Mouse (Mus musculus) embryo, embryonic 9.5 days (tissue): Measurements from ENCODE around the gene Maml2.

ENCODE experiments used
- DNase-seq: peaks from one replicate; pipeline ENCODE4 v3.0.0-alpha.2; 2017; ENCODE audit errors: extremely low spot score

Gene Maml2

DNA sequence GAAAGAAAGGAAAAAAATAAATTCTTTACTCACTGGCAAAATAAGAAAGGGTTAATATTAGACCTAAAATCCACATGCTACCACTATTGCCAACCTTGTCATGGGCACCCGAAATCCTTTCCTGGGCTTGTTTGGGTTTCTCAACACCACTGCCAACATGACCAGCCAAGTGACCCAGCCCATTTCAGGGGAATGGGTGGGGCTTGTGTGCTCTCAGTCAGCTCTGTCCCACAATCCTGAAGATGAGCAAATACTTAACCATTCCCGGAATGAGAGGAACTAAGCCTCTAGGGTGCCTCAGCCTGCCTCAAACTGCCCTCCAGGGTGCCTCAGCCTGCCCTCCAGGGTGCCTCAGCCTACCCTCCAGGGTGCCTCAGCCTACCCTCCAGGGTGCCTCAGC, 371.0 kb downstream of the Maml2 start:
- no peak for DNase-seq

DNA sequence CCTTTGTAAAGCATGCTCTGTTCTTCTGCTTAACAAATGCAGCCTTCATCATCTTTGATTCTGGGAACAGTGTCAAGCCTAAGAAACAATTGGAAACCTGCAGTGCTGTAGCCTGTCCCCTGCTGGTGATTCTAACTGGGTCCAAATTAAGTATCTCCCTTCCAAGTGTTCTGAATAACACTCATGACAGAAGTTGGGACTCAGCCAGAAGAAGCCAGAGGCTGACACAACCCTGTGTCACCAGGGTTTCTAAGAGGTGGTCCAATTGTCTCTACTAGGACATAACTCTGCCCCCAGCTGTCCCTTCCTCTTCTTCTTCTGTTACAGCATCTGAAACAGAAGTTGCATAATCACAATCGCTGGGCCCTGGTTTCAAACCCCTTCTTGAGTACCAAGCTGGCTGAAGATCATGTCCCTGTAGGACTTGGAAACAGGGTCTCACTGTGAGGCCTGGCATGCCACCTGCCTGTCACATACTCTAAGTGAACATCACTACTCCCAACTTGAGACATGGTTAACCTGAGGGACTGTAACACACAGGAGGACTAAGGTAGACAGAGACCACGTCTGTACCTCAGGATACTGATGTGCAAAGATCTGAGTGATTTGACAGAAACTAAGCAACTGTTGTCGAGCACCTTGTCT, 373.5 kb downstream of the Maml2 start:
- no peak for DNase-seq

DNA sequence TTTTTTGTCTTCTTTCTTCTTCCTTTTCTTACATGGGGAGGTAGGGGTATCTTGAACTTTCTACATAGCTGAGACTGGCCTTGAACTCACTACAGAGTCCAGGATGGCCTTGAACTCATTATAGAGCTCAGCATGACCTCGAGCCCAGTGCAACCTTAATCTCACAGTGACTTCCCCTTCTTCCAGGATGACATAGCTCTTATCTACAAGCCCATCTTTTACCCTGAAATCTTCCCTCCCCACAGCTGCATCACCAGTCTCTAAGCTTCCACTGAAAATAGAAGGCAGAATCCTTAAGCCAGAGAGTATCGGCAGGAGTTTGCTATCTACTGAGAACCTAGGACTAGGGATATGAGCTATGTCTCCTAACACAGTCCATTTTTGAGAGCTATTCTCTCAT, 375.5 kb downstream of the Maml2 start:
- no peak for DNase-seq

DNA sequence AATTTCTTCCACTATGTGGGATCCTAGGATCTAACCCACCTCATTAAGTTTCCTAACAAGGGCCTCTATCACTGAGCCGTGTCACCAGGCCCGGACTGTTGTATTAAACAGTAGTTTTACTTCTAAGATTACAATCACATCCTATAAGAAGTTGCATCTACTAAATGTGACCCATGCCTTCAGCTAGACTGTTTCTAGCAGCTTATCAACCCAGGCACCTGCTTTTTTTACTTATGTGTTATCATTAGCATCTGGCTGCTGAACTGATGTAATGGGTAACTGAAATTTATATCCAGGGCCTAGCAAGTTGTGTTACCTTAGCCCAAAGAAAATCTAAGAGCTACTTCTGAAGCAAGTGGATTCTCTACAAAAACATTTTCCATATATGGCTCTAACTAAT, 380.3 kb downstream of the Maml2 start:
- DNase-seq: no peak

DNA sequence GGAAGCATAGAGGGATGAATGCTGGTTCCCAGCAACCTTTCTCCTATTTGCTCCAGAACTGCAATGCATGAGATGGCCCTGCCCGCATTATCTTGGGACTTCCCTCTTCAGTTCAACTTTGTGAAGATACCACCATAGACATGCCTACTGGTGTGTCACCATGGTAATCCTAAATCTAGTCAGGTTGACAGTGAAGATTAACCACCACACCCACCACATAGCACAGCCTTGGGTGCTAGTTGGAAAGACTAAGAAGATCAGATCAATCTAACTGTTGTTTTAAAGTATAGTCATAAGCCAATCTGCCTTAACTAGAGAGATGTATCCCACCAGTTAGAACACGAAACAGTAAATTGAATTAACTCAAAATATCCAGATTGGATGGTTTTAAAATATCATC, 381.9 kb downstream of the Maml2 start:
- no peak for DNase-seq

DNA sequence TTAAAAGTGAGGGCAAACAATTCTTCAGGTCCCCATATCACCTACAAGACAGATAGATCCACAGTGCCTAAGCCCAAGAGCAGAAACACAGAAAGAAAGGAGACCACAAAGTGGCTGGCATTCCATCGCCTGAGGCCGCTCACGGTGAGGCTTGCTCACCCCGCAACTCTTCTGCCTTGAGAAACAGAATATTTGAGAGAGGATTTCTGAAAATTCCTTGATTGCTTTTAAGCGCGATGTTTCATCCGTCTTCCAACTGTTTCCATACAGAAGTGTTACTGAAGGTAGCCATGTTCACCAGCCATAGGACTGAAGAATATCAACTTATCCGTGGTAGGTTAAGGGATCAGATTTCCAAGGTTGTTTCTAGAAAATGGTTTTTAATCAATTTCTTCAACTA, 383.4 kb downstream of the Maml2 start:
- peak; percentile 20 for DNase-seq

DNA sequence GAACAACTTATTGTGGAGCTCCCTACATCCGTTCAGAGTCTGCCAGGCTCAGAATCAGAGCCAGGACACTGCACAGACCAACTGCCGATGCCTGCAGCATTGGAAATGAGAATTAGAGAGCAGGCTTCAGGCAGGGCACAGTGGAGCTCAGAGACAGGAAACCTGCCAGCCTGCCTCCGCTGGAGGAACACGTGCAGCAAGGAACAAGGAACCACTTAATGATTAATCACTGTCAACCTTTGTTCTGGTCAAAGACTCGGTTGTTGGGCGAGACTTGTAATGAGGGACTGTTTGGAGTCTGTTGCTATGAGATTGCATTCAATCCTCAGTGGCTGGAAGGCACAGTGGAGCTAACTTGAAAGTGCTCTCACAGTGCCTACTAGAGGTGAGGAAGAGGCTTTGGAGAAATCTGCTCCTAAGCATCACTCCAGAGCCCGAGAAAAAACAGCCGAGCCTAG, 383.9 kb downstream of the Maml2 start:
- peak; percentile 57 for DNase-seq

DNA sequence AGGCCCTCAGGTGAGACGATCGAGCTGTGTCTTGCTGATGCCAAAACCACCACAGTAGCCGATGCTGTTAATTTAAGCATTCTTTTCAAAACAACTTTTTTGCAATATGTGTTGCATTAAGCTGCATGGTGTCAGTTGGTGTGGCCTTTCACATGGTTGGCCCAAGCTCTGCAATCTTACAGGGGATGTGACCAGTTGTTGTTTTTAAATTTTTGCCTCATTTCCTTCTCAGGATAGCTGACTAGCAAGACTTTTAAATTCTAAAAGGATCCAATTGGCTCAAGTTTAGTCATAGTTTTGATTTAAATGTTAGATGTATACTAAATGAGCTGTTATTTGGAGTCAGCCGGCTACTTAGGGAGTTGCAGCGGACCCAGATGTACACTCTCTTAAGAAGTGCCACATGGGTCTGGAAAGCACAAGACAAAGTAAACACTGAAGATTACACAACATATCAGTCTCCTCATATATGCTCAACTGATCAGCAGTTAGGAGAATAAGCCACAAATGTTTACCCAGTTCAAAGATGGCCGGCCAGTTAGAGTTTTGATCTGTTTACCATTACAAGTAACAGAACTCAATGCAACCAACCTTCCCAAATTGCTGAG, 386.7 kb downstream of the Maml2 start:
- DNase-seq: no peak

DNA sequence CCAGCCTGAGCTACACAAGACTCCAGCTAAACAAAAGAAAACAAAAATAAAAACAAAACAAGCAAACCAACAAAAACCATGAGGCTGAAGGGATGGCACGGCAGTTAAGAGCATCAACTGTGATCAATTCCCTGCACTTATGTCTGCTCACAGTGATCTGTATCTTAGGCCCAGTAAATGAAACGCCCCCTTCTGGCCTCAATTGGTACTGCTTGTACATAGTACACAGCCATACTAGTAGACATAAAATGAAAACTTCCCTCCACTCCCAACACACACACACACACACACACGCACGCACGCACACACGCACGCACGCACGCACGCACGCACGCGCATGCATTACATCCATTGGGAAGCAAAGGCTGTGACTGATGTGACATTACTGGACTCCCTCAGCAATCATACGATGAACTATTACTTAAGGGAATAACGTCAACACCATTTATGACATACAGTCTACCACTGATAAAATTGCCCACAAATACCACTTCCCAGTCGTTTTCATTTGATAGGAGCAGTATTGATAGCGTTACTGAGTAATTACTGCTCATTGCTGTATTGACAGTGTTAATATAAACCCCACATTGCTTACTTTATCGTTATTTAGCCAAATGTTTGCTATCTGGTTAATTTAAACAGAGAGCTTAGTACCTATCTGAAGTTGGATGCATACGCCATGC, 389.4 kb downstream of the Maml2 start:
- DNase-seq: no peak

DNA sequence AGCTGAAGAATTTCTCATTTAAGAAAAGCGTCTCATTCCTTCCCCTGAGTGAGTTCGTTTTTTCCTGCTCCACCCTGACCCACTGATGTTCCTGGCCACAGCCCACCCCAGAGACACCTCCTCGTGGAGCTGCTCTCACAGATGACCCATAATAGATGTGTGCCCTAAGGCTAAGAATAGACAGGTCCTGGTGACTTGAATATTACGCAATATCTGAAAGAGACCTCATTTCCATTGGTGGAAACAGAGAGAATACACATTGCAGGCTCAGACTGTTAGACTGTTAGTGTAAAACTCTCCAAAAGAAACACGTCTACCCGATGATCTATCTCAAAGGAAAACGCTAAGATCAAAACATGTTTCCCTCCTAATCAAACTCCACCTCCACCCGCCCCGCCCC, 391.2 kb downstream of the Maml2 start:
- no peak for DNase-seq

DNA sequence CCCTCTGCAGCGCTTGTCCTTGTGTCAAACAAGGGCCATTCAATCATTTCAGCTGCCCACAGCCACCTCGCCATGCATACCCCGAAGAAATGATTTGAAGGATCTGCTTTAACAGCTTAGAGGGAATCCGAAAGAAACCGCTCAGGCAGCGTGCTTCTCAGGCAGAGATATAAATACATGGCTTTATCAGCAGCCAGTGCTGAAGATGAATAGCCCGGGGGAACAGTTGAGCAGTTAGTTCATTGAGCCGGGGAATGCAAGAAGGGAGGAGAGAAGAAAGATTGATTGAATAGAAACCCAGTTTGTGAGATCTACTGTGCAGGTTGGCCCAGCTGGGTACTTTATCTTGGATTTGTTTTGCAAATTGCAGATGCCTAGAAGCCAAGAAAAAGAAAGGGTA, 392.6 kb downstream of the Maml2 start:
- DNase-seq: peak; percentile 14

DNA sequence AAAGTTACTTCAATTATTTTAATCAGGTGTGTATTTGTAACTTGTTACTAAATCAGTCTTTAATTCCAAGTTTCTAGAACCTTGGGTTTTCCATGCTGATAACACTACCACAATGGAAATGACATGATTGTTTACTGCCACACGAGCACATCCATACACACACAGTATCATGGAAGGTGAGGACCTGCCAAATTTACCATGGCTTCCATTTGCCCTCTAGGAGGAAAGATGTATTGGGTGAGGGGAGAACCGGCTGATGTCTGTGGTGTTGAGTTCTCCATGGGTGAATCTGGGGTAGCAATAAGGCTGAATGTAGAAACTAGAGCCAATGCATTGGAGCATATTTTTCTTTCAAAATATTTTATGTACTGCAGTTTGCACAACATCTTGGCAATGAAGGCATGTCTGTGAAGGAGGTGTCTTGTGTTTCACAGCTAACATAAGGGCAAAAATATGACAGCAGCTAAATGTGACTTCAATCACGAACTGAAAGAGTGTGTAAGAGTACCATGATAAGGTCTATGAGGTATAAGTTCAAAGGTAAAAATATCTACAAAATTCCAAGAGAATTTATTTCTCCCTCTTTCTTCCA, 396.0 kb downstream of the Maml2 start:
- DNase-seq: no peak

DNA sequence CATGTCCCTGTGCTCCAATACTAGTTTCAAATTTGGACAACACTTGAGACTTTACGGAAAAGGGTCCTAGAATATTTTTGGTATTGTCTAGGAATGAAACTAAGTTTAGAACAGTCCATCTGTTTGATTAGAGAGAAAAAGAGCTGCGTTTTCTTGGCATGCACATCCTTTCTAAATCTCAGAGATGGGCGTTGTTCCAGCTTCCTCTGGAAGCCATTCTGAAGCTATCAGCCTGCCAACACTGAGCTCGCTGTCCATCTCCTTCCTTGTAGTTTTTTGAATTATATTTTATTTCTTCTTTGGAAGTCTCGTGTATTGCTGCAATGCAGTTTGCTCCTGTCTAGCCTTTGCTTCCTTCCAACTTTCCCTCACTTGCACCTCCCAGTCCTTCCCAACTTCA, 396.5 kb downstream of the Maml2 start:
- no peak for DNase-seq

DNA sequence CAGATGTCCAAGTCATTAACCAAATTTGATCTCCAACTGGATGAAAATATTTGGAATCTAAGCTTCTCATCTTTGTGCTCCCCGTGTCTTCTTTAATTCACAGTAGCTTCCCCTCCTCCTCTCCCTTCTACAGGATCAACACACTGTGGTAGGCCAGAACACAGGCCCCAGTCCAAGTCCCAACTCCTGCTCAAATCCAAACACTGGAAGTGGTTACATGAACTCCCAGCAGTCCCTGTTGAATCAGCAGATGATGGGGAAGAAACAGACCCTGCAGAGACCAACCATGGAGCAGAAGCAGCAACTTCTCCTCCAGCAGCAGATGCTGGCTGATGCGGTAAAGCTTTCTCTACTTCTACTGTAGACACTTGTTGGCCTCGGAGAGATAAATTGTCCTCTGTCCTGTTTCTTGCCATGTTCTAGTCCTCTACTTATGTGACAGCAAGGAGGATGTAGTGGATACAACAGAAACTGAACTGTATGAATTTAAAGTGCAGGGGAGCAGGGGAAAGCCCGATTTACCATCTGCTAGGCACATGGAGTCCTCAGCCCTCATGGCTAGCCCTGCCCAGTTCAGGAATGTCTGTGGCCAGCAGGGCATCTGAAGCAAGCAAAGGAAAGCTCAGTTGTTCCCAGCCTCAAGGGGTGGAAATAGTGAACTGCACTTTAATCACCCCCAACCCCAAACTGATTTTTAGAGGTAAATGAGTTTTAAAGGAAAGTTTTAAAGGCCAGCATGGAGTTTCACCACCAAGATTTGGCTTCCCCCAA, 399.5 kb downstream of the Maml2 start:
- DNase-seq: no peak

DNA sequence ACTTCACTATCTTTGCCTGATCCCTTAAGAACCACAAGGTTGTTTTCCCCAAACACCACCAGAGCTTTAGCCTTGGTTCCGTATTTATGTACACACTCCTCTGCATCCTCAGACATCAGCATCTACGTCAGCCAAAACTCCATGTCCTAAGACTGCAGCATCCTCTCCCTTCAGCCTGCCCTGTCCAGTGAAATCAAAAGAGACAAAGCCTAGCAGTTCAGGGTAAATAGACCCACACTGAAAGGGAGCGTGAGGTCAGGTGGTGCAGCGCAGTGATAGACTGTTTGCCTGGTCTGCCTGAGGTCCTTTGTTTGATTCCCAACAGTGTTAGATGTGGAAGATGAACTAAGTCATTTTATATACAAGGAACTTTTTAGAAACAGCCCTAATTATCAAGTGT, 400.1 kb downstream of the Maml2 start:
- no peak for DNase-seq

DNA sequence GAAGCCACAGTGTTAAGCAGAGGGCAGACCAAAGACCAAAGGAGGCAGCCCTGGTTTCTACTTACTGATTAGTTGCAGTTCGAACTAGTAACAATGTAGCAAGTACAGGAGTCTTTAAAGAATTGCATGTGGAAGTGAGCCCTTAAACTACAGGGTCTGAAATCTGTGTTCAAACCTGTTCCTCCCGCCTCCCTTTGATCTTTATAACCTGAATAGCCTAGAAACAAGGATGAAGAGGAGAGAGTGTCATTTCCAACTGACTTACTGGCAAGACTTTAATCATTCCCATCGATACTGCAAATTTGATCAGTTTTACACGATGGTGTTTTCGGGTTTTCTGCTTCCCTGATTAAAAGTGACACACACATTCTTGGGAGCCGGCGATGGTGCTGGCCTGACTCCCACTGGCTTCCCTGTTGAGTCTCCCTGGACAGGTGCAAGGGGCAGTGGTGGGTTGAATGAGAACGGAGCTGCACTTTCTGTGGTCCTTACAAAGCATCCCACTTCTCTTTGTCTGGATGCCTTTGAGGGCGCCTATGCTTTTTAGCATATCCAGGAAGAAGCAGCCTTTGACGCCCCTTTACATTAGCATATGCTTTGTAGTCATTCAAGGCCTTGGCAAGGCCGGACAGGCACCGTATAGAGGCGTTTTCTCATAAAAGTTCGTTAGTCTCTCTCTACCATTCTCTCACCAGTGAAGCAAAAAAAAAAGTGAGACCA, 401.5 kb downstream of the Maml2 start:
- peak; percentile 17 for DNase-seq

DNA sequence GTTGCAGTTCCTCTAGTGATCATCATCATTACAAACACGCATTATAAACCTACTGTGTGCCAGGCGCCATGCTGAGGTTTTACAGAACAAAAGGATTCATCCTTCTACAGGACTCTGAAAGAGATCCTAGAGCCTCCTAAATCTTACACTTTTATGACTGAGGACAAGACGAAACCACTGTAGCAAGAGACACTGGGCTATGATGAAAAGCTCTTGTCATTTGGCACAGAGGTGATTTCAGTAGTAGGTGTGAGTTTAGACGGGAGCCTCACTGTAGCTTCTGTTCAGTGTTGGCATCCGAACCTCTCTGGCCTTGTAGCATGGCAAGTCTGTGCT, 402.0 kb downstream of the Maml2 start:
- DNase-seq: no peak

DNA sequence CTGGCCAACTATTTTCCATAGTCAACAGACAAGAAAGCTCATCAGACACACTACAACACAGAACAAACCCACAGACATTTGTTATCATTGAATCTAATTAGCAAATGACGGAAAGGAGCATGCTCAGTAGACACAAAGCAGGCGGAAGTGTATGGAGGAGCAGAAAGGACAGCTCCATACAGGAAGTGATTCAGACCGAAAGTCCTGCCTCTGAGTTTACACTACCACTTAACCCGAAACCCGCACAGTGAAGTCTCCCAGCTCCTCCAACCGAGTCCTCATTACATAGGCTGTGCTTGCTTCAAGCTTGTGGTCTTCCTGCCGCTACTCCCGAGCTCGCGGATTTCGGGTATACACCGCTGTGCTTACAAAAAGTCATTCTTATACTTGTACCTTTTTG, 404.0 kb downstream of the Maml2 start:
- no peak for DNase-seq

DNA sequence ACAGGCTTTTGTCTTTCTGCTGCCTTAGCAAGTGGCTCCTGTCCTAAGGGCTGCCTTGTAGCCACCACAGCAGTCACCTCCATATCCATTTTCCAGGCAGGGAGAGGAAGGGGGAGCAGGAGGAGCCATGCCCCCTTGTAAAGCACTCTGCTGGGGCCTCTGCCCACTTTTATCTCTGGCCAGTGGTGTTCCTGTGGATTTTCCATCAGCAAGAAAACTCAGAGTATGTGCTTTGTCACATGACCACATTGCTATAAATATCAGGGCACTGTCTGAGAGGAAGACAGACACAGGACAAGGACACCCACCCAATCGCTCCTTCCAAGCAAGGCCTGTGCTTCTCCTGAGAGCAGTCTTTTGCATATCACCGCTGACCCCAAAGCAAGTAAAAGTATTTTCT, 405.3 kb downstream of the Maml2 start:
- no peak for DNase-seq

DNA sequence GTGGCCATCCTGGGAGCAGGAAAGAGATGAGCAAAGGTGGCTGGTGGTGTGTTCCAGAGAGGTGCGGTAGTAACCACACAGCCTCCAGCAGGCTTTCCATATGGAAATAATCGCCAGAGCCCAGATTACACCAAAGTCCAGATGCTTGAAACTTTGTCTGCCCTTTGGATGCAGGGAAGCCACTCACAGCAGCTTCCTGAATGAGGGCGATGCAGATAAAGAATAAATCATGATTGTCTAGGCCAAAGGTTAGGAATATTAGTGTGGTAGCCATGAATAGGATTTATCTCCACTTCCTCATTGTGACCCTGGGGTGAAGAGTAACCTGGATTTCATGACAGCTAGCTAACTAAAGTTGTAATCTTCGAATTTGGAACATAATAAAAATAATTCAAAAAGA, 407.2 kb downstream of the Maml2 start:
- no peak for DNase-seq

DNA sequence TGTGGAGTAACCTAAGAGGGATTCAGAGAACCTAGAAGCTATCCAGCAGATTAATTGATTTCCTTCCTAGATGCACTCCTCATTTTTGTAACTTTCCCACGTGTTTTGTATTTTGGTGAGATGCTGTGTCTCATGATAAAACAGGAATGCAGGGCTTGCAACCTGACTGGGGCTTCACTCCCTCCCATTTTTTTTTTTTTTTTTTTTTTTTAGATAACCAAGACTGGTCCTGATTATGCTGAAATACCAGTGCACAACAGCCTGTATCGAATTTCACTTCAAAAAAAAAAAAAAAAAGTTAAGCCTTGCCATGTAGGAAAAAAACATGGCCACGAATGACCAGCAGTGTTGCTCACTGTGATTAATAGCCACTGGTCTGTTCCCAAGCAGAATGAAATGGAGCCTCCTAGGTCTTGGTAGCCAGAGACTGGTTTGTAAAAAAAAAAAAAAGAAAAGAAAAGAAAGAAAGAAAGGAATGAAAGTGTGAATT, 409.4 kb downstream of the Maml2 start:
- DNase-seq: no peak

DNA sequence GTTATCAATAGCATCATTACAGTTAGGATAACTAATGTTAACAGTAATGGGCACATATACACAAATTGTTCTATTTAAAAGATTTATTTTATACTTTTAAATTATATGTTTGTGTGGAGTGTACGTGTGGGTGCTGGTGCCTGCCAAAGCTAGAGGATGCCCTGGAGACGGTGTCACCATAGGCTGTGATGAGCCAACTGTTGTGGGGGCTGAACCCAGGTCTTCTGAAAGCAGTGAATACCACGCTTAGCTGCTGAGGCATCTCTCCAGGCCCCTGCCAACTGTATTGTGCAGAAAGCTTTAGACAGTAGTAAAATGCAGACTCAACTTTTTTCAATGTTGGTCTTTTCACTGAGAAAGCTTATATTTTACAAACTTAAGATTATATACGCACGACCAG, 411.7 kb downstream of the Maml2 start:
- no peak for DNase-seq
